Mouse (Mus musculus) forebrain, embryonic 15.5 days (tissue): ENCODE measurements around the gene Zfp810. TPM values are rescaled to one million over a fixed set of nuclear protein-coding genes. Genes with fewer than 3 reads are reported as not detected.

Experiments used
- ATAC-seq: fragments of 200-750 bp; cut with Nextera tagmentation; replicated peaks from 2 replicates; pipeline ENCODE4 v1.8.0; 2017; ENCODE audit warnings: mild to moderate bottlenecking, moderate TSS enrichment, moderate library complexity
- H3K27ac ChIP-seq: fragments of 300-500 bp; sonication (generic); replicated peaks from 2 replicates; pipeline ENCODE4 v1.5.1; 2015; ENCODE audit warnings: mild to moderate bottlenecking, inconsistent platforms
- H3K27me3 ChIP-seq: fragments of 300-500 bp; sonication (generic); 2 replicates; pipeline ENCODE4 v1.6.1; 2015; ENCODE audit warnings: inconsistent platforms
- H3K36me3 ChIP-seq: fragments of 300-500 bp; sonication (generic); 2 replicates; pipeline ENCODE4 v1.6.1; 2015; ENCODE audit warnings: mild to moderate bottlenecking, inconsistent platforms
- H3K4me1 ChIP-seq: fragments of 300-500 bp; sonication (generic); 2 replicates; pipeline ENCODE4 v1.6.1; 2015; ENCODE audit warnings: inconsistent platforms
- H3K4me2 ChIP-seq: fragments of 300-500 bp; sonication (generic); replicated peaks from 2 replicates; pipeline ENCODE4 v1.6.1; 2015; ENCODE audit warnings: mild to moderate bottlenecking, inconsistent platforms
- H3K4me3 ChIP-seq: fragments of 300-500 bp; sonication (generic); 2 replicates; pipeline ENCODE4 v1.5.1; 2015; ENCODE audit warnings: mild to moderate bottlenecking, inconsistent platforms
- H3K9ac ChIP-seq: fragments of 300-500 bp; sonication (generic); replicated peaks from 2 replicates; pipeline ENCODE4 v1.6.1; 2015; ENCODE audit warnings: mild to moderate bottlenecking, inconsistent platforms
- H3K9me3 ChIP-seq: fragments of 300-500 bp; sonication (generic); 2 replicates; pipeline ENCODE4 v1.6.1; 2016; ENCODE audit warnings: inconsistent platforms
- WGBS: fragments of 180-500 bp; shearing (Covaris S2); methylation state at CpG from one replicate; pipeline ENCODE4 v1.1.7; 2015; ENCODE audit warnings: mixed read lengths; 5-methylcytosine and 5-hydroxymethylcytosine counted together
- polyA plus RNA-seq: library from polyadenylated mRNA; unstranded; fragments of >200 nt; fragmentation: Nextera tagmentation; extraction: Ambion mirVana; gene quantifications from 2 replicates; pipeline ENCODE4 v1.2.1, GENCODE M21; 2015

Gene Zfp810
- polyA plus RNA-seq, 1 experiment from 2014 or later, result 36.8 TPM

- 1% methylated on average over 35 of the region's 35 CpGs for WGBS
- Histone ChIP-seq H3K27me3 (no peaks in the 10 kb centered on the region), H3K4me3 (peak within 1 kb of the TSS; percentile 60), H3K4me2 (peak within 1 kb of the TSS; percentile 67), H3K9ac (peak within 1 kb of the TSS; percentile 74), H3K27ac (peak within 1 kb of the TSS; percentile 54), H3K4me1 (0 out of 2 replicates have a peak, but pooled peaks cover 2% of the 10 kb centered on the region), H3K36me3 (peaks cover 18% of the 10 kb centered on the region), H3K9me3 (peaks cover 6% of the 10 kb centered on the region; the same call in 1 of the 2 replicates)
- peak; percentile 98 for ATAC-seq
Observed at GRCm38 (mm10) chr9:22259184-22260091, 48.0 kb downstream of the Zfp810 start, which contains the start of gene Zfp599. Gene Zfp599, minus strand, starts transcription at chr9:22259895.

GRCm38 (mm10) chr9:22258784-22259183, 48.7 kb downstream of the Zfp810 start:
- H3K4me1 ChIP-seq, result 0 out of 2 replicates have a peak, but pooled peaks cover 2% of the 10 kb centered on the region
- no peak for ATAC-seq
- peak overlapping the region; percentile 67 for H3K4me2 ChIP-seq
- H3K27ac ChIP-seq, result no peak overlapping the region
- no peaks in the 10 kb centered on the region for H3K27me3 ChIP-seq
- 85% methylated on average over 8 of the region's 8 CpGs for WGBS
- H3K36me3 ChIP-seq, result peaks cover 23% of the 10 kb centered on the region
- peak overlapping the region; percentile 74 for H3K9ac ChIP-seq
- peak overlapping the region; percentile 60 for H3K4me3 ChIP-seq
- peaks cover 6% of the 10 kb centered on the region; the same call in 1 of the 2 replicates for H3K9me3 ChIP-seq

GRCm38 (mm10) chr9:22256579-22256978, 50.9 kb downstream of the Zfp810 start:
- no peak for ATAC-seq
- Histone ChIP-seq H3K36me3 (peaks cover 42% of the 10 kb centered on the region), H3K4me1 (0 out of 2 replicates have a peak, but pooled peaks cover 2% of the 10 kb centered on the region), H3K9ac (no peak overlapping the region), H3K4me2 (no peak overlapping the region), H3K27me3 (no peaks in the 10 kb centered on the region), H3K4me3 (no peak overlapping the region), H3K27ac (no peak overlapping the region), H3K9me3 (peaks cover 6% of the 10 kb centered on the region; the same call in 1 of the 2 replicates)
- 95% methylated on average over 4 of the region's 4 CpGs for WGBS

GRCm38 (mm10) chr9:22244242-22244641, 63.2 kb downstream of the Zfp810 start:
- ATAC-seq, result no peak
- H3K9me3 ChIP-seq, result peaks cover 10% of the 10 kb centered on the region
- H3K9ac ChIP-seq, result no peak overlapping the region
- H3K4me1 ChIP-seq, result no peaks in the 10 kb centered on the region
- H3K27ac ChIP-seq, result no peak overlapping the region
- no peaks in the 10 kb centered on the region for H3K27me3 ChIP-seq
- 96% methylated on average over 2 of the region's 2 CpGs for WGBS
- no peak overlapping the region for H3K4me2 ChIP-seq
- H3K36me3 ChIP-seq, result peaks cover 68% of the 10 kb centered on the region
- no peak overlapping the region for H3K4me3 ChIP-seq

GRCm38 (mm10) chr9:22240001-22240400, 67.4 kb downstream of the Zfp810 start:
- Histone ChIP-seq H3K9ac (no peak overlapping the region), H3K4me3 (no peak overlapping the region), H3K36me3 (peaks cover 63% of the 10 kb centered on the region), H3K27ac (no peak overlapping the region), H3K9me3 (no peaks in the 10 kb centered on the region), H3K27me3 (no peaks in the 10 kb centered on the region), H3K4me2 (no peak overlapping the region), H3K4me1 (no peaks in the 10 kb centered on the region)
- WGBS, result 93% methylated on average over 4 of the region's 4 CpGs
- ATAC-seq, result no peak

- Histone ChIP-seq H3K9me3 (no peaks in the 10 kb centered on the region), H3K27me3 (no peaks in the 10 kb centered on the region), H3K27ac (no peak overlapping the region), H3K4me2 (no peak overlapping the region), H3K4me3 (no peak overlapping the region), H3K9ac (no peak overlapping the region), H3K36me3 (no peaks in the 10 kb centered on the region), H3K4me1 (0 out of 2 replicates have a peak, but pooled peaks cover 4% of the 10 kb centered on the region)
- ATAC-seq, result no peak
Observed at GRCm38 (mm10) chr9:22230556-22230955, 76.9 kb downstream of the Zfp810 start.

- Histone ChIP-seq H3K27ac (no peak overlapping the region), H3K36me3 (no peaks in the 10 kb centered on the region), H3K9ac (no peak overlapping the region), H3K4me3 (no peak overlapping the region), H3K9me3 (no peaks in the 10 kb centered on the region), H3K4me2 (no peak overlapping the region), H3K27me3 (no peaks in the 10 kb centered on the region), H3K4me1 (0 out of 2 replicates have a peak, but pooled peaks cover 4% of the 10 kb centered on the region)
- no peak for ATAC-seq
- 96% methylated on average over 3 of the region's 3 CpGs for WGBS
Observed at GRCm38 (mm10) chr9:22230061-22230460, 77.4 kb downstream of the Zfp810 start.

GRCm38 (mm10) chr9:22229386-22230026, 77.9 kb downstream of the Zfp810 start:
- no peak overlapping the region for H3K27ac ChIP-seq
- H3K9ac ChIP-seq, result no peak overlapping the region
- H3K9me3 ChIP-seq, result no peaks in the 10 kb centered on the region
- no peaks in the 10 kb centered on the region for H3K27me3 ChIP-seq
- 87% methylated on average over 7 of the region's 7 CpGs for WGBS
- H3K36me3 ChIP-seq, result no peaks in the 10 kb centered on the region
- no peak overlapping the region for H3K4me3 ChIP-seq
- H3K4me1 ChIP-seq, result 0 out of 2 replicates have a peak, but pooled peaks cover 4% of the 10 kb centered on the region
- no peak overlapping the region for H3K4me2 ChIP-seq
- ATAC-seq, result no peak

GRCm38 (mm10) chr9:22226846-22227245, 80.6 kb downstream of the Zfp810 start:
- WGBS, result 92% methylated on average over 15 of the region's 15 CpGs
- Histone ChIP-seq H3K36me3 (no peaks in the 10 kb centered on the region), H3K4me3 (no peak overlapping the region), H3K9ac (no peak overlapping the region), H3K27me3 (no peaks in the 10 kb centered on the region), H3K4me2 (no peak overlapping the region), H3K27ac (no peak overlapping the region), H3K4me1 (0 out of 2 replicates have a peak, but pooled peaks cover 4% of the 10 kb centered on the region), H3K9me3 (no peaks in the 10 kb centered on the region)
- ATAC-seq, result no peak

Other genes starting within 250 kb of the Zfp810 start
- gene Gm49318, start 236.4 kb downstream of the Zfp810 start, polyA plus RNA-seq, result not detected in 2 replicates
- 23.2 and 23.5 TPM in 2 replicates for gene Zfp653, start 236.3 kb downstream of the Zfp810 start, polyA plus RNA-seq
- gene Ecsit, start 222.2 kb downstream of the Zfp810 start, polyA plus RNA-seq, result 59.2 and 59.7 TPM in 2 replicates
- 0.53 and 1.1 TPM in 2 replicates for gene Cnn1, start 208.4 kb downstream of the Zfp810 start, polyA plus RNA-seq
- gene Elof1, start 190.5 kb downstream of the Zfp810 start, polyA plus RNA-seq, result 179 and 181 TPM in 2 replicates
- gene Acp5, start 171.9 kb downstream of the Zfp810 start, polyA plus RNA-seq, result 0.17 and 0.84 TPM in 2 replicates
- 85.9 and 89.6 TPM in 2 replicates for gene Pigyl, start 150.8 kb downstream of the Zfp810 start, polyA plus RNA-seq
- 0.18 and 0.19 TPM in 2 replicates for gene Zfp872, start 119.6 kb downstream of the Zfp810 start, polyA plus RNA-seq
- gene Zfp809, start 81.9 kb downstream of the Zfp810 start, polyA plus RNA-seq, result 10.3 TPM in 2 replicates
- gene Zfp599, start 47.8 kb downstream of the Zfp810 start, polyA plus RNA-seq, result 11.3 and 12.4 TPM in 2 replicates
- gene Anln, start 81.5 kb upstream of the Zfp810 start, polyA plus RNA-seq, result 12.0 and 12.1 TPM in 2 replicates
- gene 9530077C05Rik, start 103.9 kb upstream of the Zfp810 start, polyA plus RNA-seq, result 10.9 and 13.1 TPM in 2 replicates
- not detected in 2 replicates for gene Gm17545, start 146.6 kb upstream of the Zfp810 start, polyA plus RNA-seq
- 70.1 and 71.5 TPM in 2 replicates for gene Rp9, start 162.1 kb upstream of the Zfp810 start, polyA plus RNA-seq
- gene Bbs9, start 168.1 kb upstream of the Zfp810 start, polyA plus RNA-seq, result 17.5 and 20.8 TPM in 2 replicates